Mouse (Mus musculus) neural tube, embryonic 12.5 days (tissue): Measurements from ENCODE around the gene Ppp1r2. TPM values are rescaled to one million over a fixed set of nuclear protein-coding genes. Genes with fewer than 3 reads are reported as not detected.

Source experiments
- ATAC-seq: fragments of 200-750 bp; cut with Nextera tagmentation; 2 replicates; pipeline ENCODE4 v1.8.0; 2017; ENCODE audit warnings: low read depth, mild to moderate bottlenecking, moderate TSS enrichment, moderate library complexity; ENCODE audit not compliant: low FRiP score
- H3K27ac ChIP-seq: fragments of 300-500 bp; sonication (generic); 2 replicates; pipeline ENCODE4 v1.5.1; 2016
- H3K27me3 ChIP-seq: fragments of 300-500 bp; sonication (generic); replicated peaks from 2 replicates; pipeline ENCODE4 v1.6.1; 2016; ENCODE audit warnings: mild to moderate bottlenecking
- H3K36me3 ChIP-seq: fragments of 300-500 bp; sonication (generic); 2 replicates; pipeline ENCODE4 v1.6.1; 2016; ENCODE audit warnings: mild to moderate bottlenecking
- H3K4me1 ChIP-seq: fragments of 300-500 bp; sonication (generic); 2 replicates; pipeline ENCODE4 v1.6.1; 2016
- H3K4me2 ChIP-seq: fragments of 300-500 bp; sonication (generic); replicated peaks from 2 replicates; pipeline ENCODE4 v1.6.1; 2016; ENCODE audit warnings: mild to moderate bottlenecking
- H3K4me3 ChIP-seq: fragments of 300-500 bp; sonication (generic); 2 replicates; pipeline ENCODE4 v1.5.1; 2016
- H3K9ac ChIP-seq: fragments of 300-500 bp; sonication (generic); 2 replicates; pipeline ENCODE4 v1.6.1; 2016; ENCODE audit warnings: mild to moderate bottlenecking
- H3K9me3 ChIP-seq: fragments of 300-500 bp; sonication (generic); 2 replicates; pipeline ENCODE4 v1.6.1; 2016; ENCODE audit warnings: mild to moderate bottlenecking
- WGBS: fragments of 180-500 bp; shearing (Covaris S2); methylation state at CpG from one replicate; pipeline ENCODE4 v1.1.7; 2016; 5-methylcytosine and 5-hydroxymethylcytosine counted together
- polyA plus RNA-seq: library from polyadenylated mRNA; unstranded; fragments of >200 nt; fragmentation: Nextera tagmentation; extraction: Ambion mirVana; gene quantifications from 2 replicates; pipeline ENCODE4 v1.2.1, GENCODE M21; 2016

The Ppp1r2 gene
- polyA plus RNA-seq, 1 experiment from 2014 or later, result 148 TPM

GRCm38 (mm10) chr16:31247442-31247841 lies 27.6 kb downstream of the Ppp1r2 start:
- 85% methylated on average over 7 of the region's 7 CpGs for WGBS
- H3K27me3 ChIP-seq, result no peaks in the 10 kb centered on the region
- no peak overlapping the region for H3K4me3 ChIP-seq
- H3K4me1 ChIP-seq, result no peaks in the 10 kb centered on the region
- ATAC-seq, result no peak
- H3K9me3 ChIP-seq, result no peaks in the 10 kb centered on the region
- H3K9ac ChIP-seq, result no peak overlapping the region
- H3K27ac ChIP-seq, result no peak overlapping the region
- H3K36me3 ChIP-seq, result 0 out of 2 replicates have a peak, but pooled peaks cover 5% of the 10 kb centered on the region
- H3K4me2 ChIP-seq, result no peak overlapping the region

- no peak overlapping the region for H3K27ac ChIP-seq
- 91% methylated on average over 3 of the region's 3 CpGs for WGBS
- H3K4me1 ChIP-seq, result no peaks in the 10 kb centered on the region
- no peak overlapping the region for H3K9ac ChIP-seq
- H3K4me3 ChIP-seq, result no peak overlapping the region
- H3K27me3 ChIP-seq, result no peaks in the 10 kb centered on the region
- no peaks in the 10 kb centered on the region for H3K36me3 ChIP-seq
- no peak overlapping the region for H3K4me2 ChIP-seq
- H3K9me3 ChIP-seq, result no peaks in the 10 kb centered on the region
- ATAC-seq, result no peak
These were observed 31.0 kb downstream of the Ppp1r2 start for GRCm38 (mm10) chr16:31244053-31244452.

GRCm38 (mm10) chr16:31241433-31241832 lies 33.6 kb downstream of the Ppp1r2 start:
- Histone ChIP-seq H3K9me3 (no peaks in the 10 kb centered on the region), H3K4me2 (no peak overlapping the region), H3K4me3 (no peak overlapping the region), H3K9ac (no peak overlapping the region), H3K27me3 (no peaks in the 10 kb centered on the region), H3K36me3 (no peaks in the 10 kb centered on the region), H3K4me1 (no peaks in the 10 kb centered on the region), H3K27ac (no peak overlapping the region)
- no peak for ATAC-seq
- WGBS, result 85% methylated on average over 9 of the region's 9 CpGs

GRCm38 (mm10) chr16:31240569-31240968 lies 34.5 kb downstream of the Ppp1r2 start:
- no peak overlapping the region for H3K9ac ChIP-seq
- 0 out of 2 replicates have a peak, but pooled peaks cover 2% of the 10 kb centered on the region for H3K4me1 ChIP-seq
- no peaks in the 10 kb centered on the region for H3K36me3 ChIP-seq
- H3K27ac ChIP-seq, result no peak overlapping the region
- 94% methylated on average over 8 of the region's 8 CpGs for WGBS
- no peak for ATAC-seq
- no peak overlapping the region for H3K4me3 ChIP-seq
- H3K9me3 ChIP-seq, result no peaks in the 10 kb centered on the region
- H3K27me3 ChIP-seq, result no peaks in the 10 kb centered on the region
- H3K4me2 ChIP-seq, result no peak overlapping the region

- no peak overlapping the region for H3K4me2 ChIP-seq
- H3K36me3 ChIP-seq, result no peaks in the 10 kb centered on the region
- no peak overlapping the region for H3K4me3 ChIP-seq
- no peak overlapping the region for H3K27ac ChIP-seq
- H3K27me3 ChIP-seq, result 0 out of 2 replicates have a peak, but pooled peaks cover 5% of the 10 kb centered on the region
- no peak for ATAC-seq
- H3K9me3 ChIP-seq, result no peaks in the 10 kb centered on the region
- 78% methylated on average over 5 of the region's 5 CpGs for whole genome bisulfite sequencing
- peaks cover 13% of the 10 kb centered on the region; the same call in 1 of the 2 replicates for H3K4me1 ChIP-seq
- H3K9ac ChIP-seq, result no peak overlapping the region
These were observed 36.8 kb downstream of the Ppp1r2 start for GRCm38 (mm10) chr16:31238281-31238680.

- 0 out of 2 replicates have a peak, but pooled peaks cover 5% of the 10 kb centered on the region for H3K27me3 ChIP-seq
- no peak overlapping the region for H3K4me3 ChIP-seq
- no peak overlapping the region for H3K27ac ChIP-seq
- no peaks in the 10 kb centered on the region for H3K9me3 ChIP-seq
- no peaks in the 10 kb centered on the region for H3K36me3 ChIP-seq
- H3K9ac ChIP-seq, result no peak overlapping the region
- 22% methylated on average over 18 of the region's 18 CpGs for WGBS
- H3K4me2 ChIP-seq, result peak overlapping the region; percentile 42
- 0 out of 2 replicates have a peak, but pooled peaks have one; percentile 13 for ATAC-seq
- peaks cover 13% of the 10 kb centered on the region; the same call in 1 of the 2 replicates for H3K4me1 ChIP-seq
These were observed 39.4 kb downstream of the Ppp1r2 start for GRCm38 (mm10) chr16:31235457-31236310.

GRCm38 (mm10) chr16:31234808-31235456 lies 40.1 kb downstream of the Ppp1r2 start:
- 0 out of 2 replicates have a peak, but pooled peaks cover 5% of the 10 kb centered on the region for H3K27me3 ChIP-seq
- no peak overlapping the region for H3K27ac ChIP-seq
- H3K4me3 ChIP-seq, result no peak overlapping the region
- no peak for ATAC-seq
- no peaks in the 10 kb centered on the region for H3K9me3 ChIP-seq
- no peak overlapping the region for H3K9ac ChIP-seq
- WGBS, result 65% methylated on average over 12 of the region's 12 CpGs
- H3K4me1 ChIP-seq, result peaks cover 13% of the 10 kb centered on the region; the same call in 1 of the 2 replicates
- H3K4me2 ChIP-seq, result peak overlapping the region; percentile 42; the same call in 1 of the 2 replicates
- no peaks in the 10 kb centered on the region for H3K36me3 ChIP-seq

- H3K9me3 ChIP-seq, result no peaks in the 10 kb centered on the region
- WGBS, result 58% methylated on average over 3 of the region's 3 CpGs
- H3K36me3 ChIP-seq, result no peaks in the 10 kb centered on the region
- peaks cover 13% of the 10 kb centered on the region; the same call in 1 of the 2 replicates for H3K4me1 ChIP-seq
- no peak overlapping the region for H3K4me2 ChIP-seq
- no peak overlapping the region for H3K4me3 ChIP-seq
- 0 out of 2 replicates have a peak, but pooled peaks cover 5% of the 10 kb centered on the region for H3K27me3 ChIP-seq
- no peak overlapping the region for H3K27ac ChIP-seq
- no peak overlapping the region for H3K9ac ChIP-seq
- no peak for ATAC-seq
These were observed 40.7 kb downstream of the Ppp1r2 start for GRCm38 (mm10) chr16:31234356-31234755.

GRCm38 (mm10) chr16:31233541-31234339 lies 41.3 kb downstream of the Ppp1r2 start:
- Histone ChIP-seq H3K4me3 (no peak overlapping the region), H3K36me3 (no peaks in the 10 kb centered on the region), H3K4me2 (peak overlapping the region; percentile 40), H3K27me3 (0 out of 2 replicates have a peak, but pooled peaks cover 5% of the 10 kb centered on the region), H3K4me1 (peaks cover 13% of the 10 kb centered on the region; the same call in 1 of the 2 replicates), H3K27ac (no peak overlapping the region), H3K9me3 (no peaks in the 10 kb centered on the region), H3K9ac (no peak overlapping the region)
- 27% methylated on average over 20 of the region's 20 CpGs for WGBS
- ATAC-seq, result no peak

- ATAC-seq, result no peak
- H3K4me1 ChIP-seq, result peaks cover 13% of the 10 kb centered on the region; the same call in 1 of the 2 replicates
- peak overlapping the region; percentile 40 for H3K4me2 ChIP-seq
- WGBS, result 34% methylated on average over 4 of the region's 4 CpGs
- H3K36me3 ChIP-seq, result no peaks in the 10 kb centered on the region
- H3K4me3 ChIP-seq, result no peak overlapping the region
- H3K27ac ChIP-seq, result no peak overlapping the region
- H3K9ac ChIP-seq, result no peak overlapping the region
- no peaks in the 10 kb centered on the region for H3K9me3 ChIP-seq
- H3K27me3 ChIP-seq, result 0 out of 2 replicates have a peak, but pooled peaks cover 5% of the 10 kb centered on the region
These were observed 41.9 kb downstream of the Ppp1r2 start for GRCm38 (mm10) chr16:31233167-31233498.

- WGBS, result 74% methylated on average over 5 of the region's 5 CpGs
- no peak for ATAC-seq
- Histone ChIP-seq H3K9me3 (no peaks in the 10 kb centered on the region), H3K27ac (no peak overlapping the region), H3K4me1 (peaks cover 13% of the 10 kb centered on the region; the same call in 1 of the 2 replicates), H3K9ac (no peak overlapping the region), H3K36me3 (no peaks in the 10 kb centered on the region), H3K4me3 (no peak overlapping the region), H3K4me2 (no peak overlapping the region), H3K27me3 (0 out of 2 replicates have a peak, but pooled peaks cover 5% of the 10 kb centered on the region)
These were observed 42.4 kb downstream of the Ppp1r2 start for GRCm38 (mm10) chr16:31232491-31233166.
